Mouse (Mus musculus) stomach, postnatal 0 days (tissue): ENCODE data around the gene Slk. TPM values are rescaled to one million over a fixed set of nuclear protein-coding genes. Genes with fewer than 3 reads are reported as not detected.

ENCODE experiments used
- ATAC-seq: fragments of 200-750 bp; cut with Nextera tagmentation; 2 replicates; pipeline ENCODE4 v1.8.0; 2017; ENCODE audit not compliant: low FRiP score, low TSS enrichment
- DNase-seq: peaks from one replicate; pipeline ENCODE4 v3.0.0-alpha.2; 2016; ENCODE audit warnings: low spot score
- H3K27ac ChIP-seq: fragments of 300-500 bp; sonication (generic); replicated peaks from 2 replicates; pipeline ENCODE4 v1.5.1; 2014; ENCODE audit warnings: mild to moderate bottlenecking, control low read depth
- H3K27me3 ChIP-seq: fragments of 300-500 bp; sonication (generic); 2 replicates; pipeline ENCODE4 v1.6.1; 2014; ENCODE audit warnings: low read length; ENCODE audit not compliant: control insufficient read depth, insufficient read depth
- H3K36me3 ChIP-seq: fragments of 300-500 bp; sonication (generic); 2 replicates; pipeline ENCODE4 v1.6.1; 2014; ENCODE audit warnings: low read length, mixed read lengths; ENCODE audit not compliant: control insufficient read depth, insufficient read depth
- H3K4me1 ChIP-seq: fragments of 300-500 bp; sonication (generic); replicated peaks from 2 replicates; pipeline ENCODE4 v1.6.1; 2014; ENCODE audit warnings: antibody characterized with exemption; ENCODE audit not compliant: control insufficient read depth, insufficient read depth
- H3K4me2 ChIP-seq: fragments of 300-500 bp; sonication (generic); replicated peaks from 2 replicates; pipeline ENCODE4 v1.6.1; 2014; ENCODE audit warnings: low read depth, mild to moderate bottlenecking, control low read depth, moderate library complexity
- H3K4me3 ChIP-seq: fragments of 300-500 bp; sonication (generic); 2 replicates; pipeline ENCODE4 v1.5.1; 2014; ENCODE audit warnings: low read depth, low read length, control low read depth
- H3K9ac ChIP-seq: fragments of 300-500 bp; sonication (generic); 2 replicates; pipeline ENCODE4 v1.6.1; 2014; ENCODE audit warnings: mild to moderate bottlenecking, low read length, control low read depth, mixed read lengths
- H3K9me3 ChIP-seq: fragments of 300-500 bp; sonication (generic); 2 replicates; pipeline ENCODE4 v1.6.1; 2016; ENCODE audit warnings: low read length; ENCODE audit not compliant: control insufficient read depth
- CTCF ChIP-seq: IDR thresholded peaks from 2 replicates; pipeline ENCODE4 v1.5.1; 2016; ENCODE audit warnings: antibody characterized with exemption, low read depth, mild to moderate bottlenecking, moderate library complexity
- EP300 ChIP-seq: optimal IDR thresholded peaks from 2 replicates; pipeline ENCODE3; 2016; ENCODE audit warnings: antibody characterized with exemption
- WGBS: fragments of 180-500 bp; shearing (Covaris S2); extraction: QIAGEN DNeasy Blood & Tissue Kit; methylation state at CpG from one replicate; pipeline ENCODE4 v1.1.7; 2014; 5-methylcytosine and 5-hydroxymethylcytosine counted together
- polyA plus RNA-seq: library from polyadenylated mRNA; unstranded; fragments of >200 nt; fragmentation: Nextera tagmentation; extraction: Ambion mirVana; gene quantifications from 2 replicates; pipeline ENCODE4 v1.2.1, GENCODE M21; 2015

Gene Slk
- polyA plus RNA-seq, 1 experiment from 2014 or later = 12.3 TPM

- H3K9me3 ChIP-seq = no peaks in the 10 kb centered on the region
- H3K9ac ChIP-seq = peak overlapping the region; percentile 99
- H3K4me1 ChIP-seq = no peaks in the 10 kb centered on the region
- peak overlapping the region; percentile 100 for H3K27ac ChIP-seq
- peak overlapping the region; percentile 69 for H3K4me3 ChIP-seq
- ATAC-seq (peak; percentile 83), DNase-seq (peak; percentile 80)
- no peak for TF ChIP-seq CTCF
- peak; percentile 57 for TF ChIP-seq EP300
- peak overlapping the region; percentile 60 for H3K4me2 ChIP-seq
- H3K27me3 ChIP-seq = no peaks in the 10 kb centered on the region
- no peaks in the 10 kb centered on the region for H3K36me3 ChIP-seq
- 19% methylated on average over 13 of the region's 13 CpGs for WGBS
Observed at GRCm38 (mm10) chr19:47578581-47579224, 775 bp upstream of the Slk start.

- ATAC-seq = peak; percentile 53
- H3K4me3 ChIP-seq = peak overlapping the region; percentile 69
- DNase-seq = peak; percentile 56
- no peaks in the 10 kb centered on the region for H3K9me3 ChIP-seq
- H3K36me3 ChIP-seq = no peaks in the 10 kb centered on the region
- H3K4me1 ChIP-seq = no peaks in the 10 kb centered on the region
- H3K4me2 ChIP-seq = peak overlapping the region; percentile 60
- TF ChIP-seq EP300 (no peak), CTCF (no peak)
- under 1% methylated on average over 88 of the region's 96 CpGs for WGBS
- no peaks in the 10 kb centered on the region for H3K27me3 ChIP-seq
- H3K9ac ChIP-seq = peak overlapping the region; percentile 99
- peak overlapping the region; percentile 100 for H3K27ac ChIP-seq
Observed at GRCm38 (mm10) chr19:47579788-47580631, 532 bp downstream of the Slk start.

GRCm38 (mm10) chr19:47585772-47586171 is 6.3 kb downstream of the Slk start:
- ATAC-seq = no peak
- H3K27ac ChIP-seq = no peak overlapping the region
- no peak overlapping the region for H3K9ac ChIP-seq
- H3K4me2 ChIP-seq = no peak overlapping the region
- no peak for DNase-seq
- no peaks in the 10 kb centered on the region for H3K27me3 ChIP-seq
- H3K36me3 ChIP-seq = no peaks in the 10 kb centered on the region
- 86% methylated on average over 1 of the region's 1 CpGs for WGBS
- H3K4me3 ChIP-seq = no peak overlapping the region
- no peaks in the 10 kb centered on the region for H3K4me1 ChIP-seq
- H3K9me3 ChIP-seq = no peaks in the 10 kb centered on the region
- TF ChIP-seq CTCF = no peak
- no peak for TF ChIP-seq EP300

GRCm38 (mm10) chr19:47587009-47587408 is 7.5 kb downstream of the Slk start:
- Histone ChIP-seq H3K36me3 (no peaks in the 10 kb centered on the region), H3K27me3 (no peaks in the 10 kb centered on the region), H3K4me2 (no peak overlapping the region), H3K27ac (0 out of 2 replicates have a peak overlapping the region, but pooled peaks have one; percentile 2), H3K9me3 (no peaks in the 10 kb centered on the region), H3K4me3 (no peak overlapping the region), H3K4me1 (no peaks in the 10 kb centered on the region), H3K9ac (no peak overlapping the region)
- TF ChIP-seq CTCF (no peak), EP300 (no peak)
- WGBS = 59% methylated on average over 1 of the region's 1 CpGs
- ATAC-seq (peak; percentile 80; the same call in 1 of the 2 replicates), DNase-seq (no peak)

- no peaks in the 10 kb centered on the region for H3K27me3 ChIP-seq
- TF ChIP-seq EP300 (no peak), CTCF (no peak)
- no peak overlapping the region for H3K9ac ChIP-seq
- no peaks in the 10 kb centered on the region for H3K4me1 ChIP-seq
- DNase-seq (no peak), ATAC-seq (no peak)
- H3K9me3 ChIP-seq = no peaks in the 10 kb centered on the region
- H3K36me3 ChIP-seq = no peaks in the 10 kb centered on the region
- no peak overlapping the region for H3K4me3 ChIP-seq
- no peak overlapping the region for H3K27ac ChIP-seq
- no peak overlapping the region for H3K4me2 ChIP-seq
- WGBS = 43% methylated on average over 3 of the region's 3 CpGs
Observed at GRCm38 (mm10) chr19:47608513-47608912, 29.0 kb downstream of the Slk start.

- ATAC-seq (no peak), DNase-seq (no peak)
Observed at GRCm38 (mm10) chr19:47613442-47613841, 34.0 kb downstream of the Slk start.

More at GRCm38 (mm10) chr19:47613442-47613841, 34.0 kb downstream of the Slk start:
- no peaks in the 10 kb centered on the region for H3K9me3 ChIP-seq
- H3K27ac ChIP-seq = no peak overlapping the region
- H3K36me3 ChIP-seq = peaks cover 13% of the 10 kb centered on the region; the same call in 1 of the 2 replicates
- no peak overlapping the region for H3K4me3 ChIP-seq
- 50% methylated on average over 7 of the region's 7 CpGs for WGBS
- H3K9ac ChIP-seq = no peak overlapping the region
- no peaks in the 10 kb centered on the region for H3K4me1 ChIP-seq
- H3K4me2 ChIP-seq = no peak overlapping the region
- TF ChIP-seq CTCF (peak; percentile 45), EP300 (no peak)
- H3K27me3 ChIP-seq = no peaks in the 10 kb centered on the region
